Mouse (Mus musculus) testis, adult 2 months (tissue): ENCODE data around the gene Suclg2.

Source experiments
- CTCF ChIP-seq: fragments of 200-500 bp; IDR thresholded peaks from 2 replicates; pipeline ENCODE4 v1.5.1; 2012; ENCODE audit warnings: low read depth, mild to moderate bottlenecking, inconsistent platforms, low read length, moderate library complexity; ENCODE audit not compliant: control insufficient read depth, insufficient read depth, insufficient replicate concordance
- POLR2A ChIP-seq: fragments of 200-500 bp; IDR thresholded peaks from 2 replicates; pipeline ENCODE4 v1.6.1; 2012; ENCODE audit warnings: low read depth, mild to moderate bottlenecking, inconsistent platforms, low read length, moderate library complexity; ENCODE audit not compliant: control insufficient read depth

GRCm38 (mm10) chr6:95657671-95658070 lies 60.9 kb downstream of the Suclg2 start:
- TF ChIP-seq POLR2A: no peak
- no peak for TF ChIP-seq CTCF
